Mouse (Mus musculus) spleen, adult 2 months (tissue): ENCODE measurements at regions not wholly inside any gene's neighbourhood (a gene's known extent, or its start where the extent isn't known, plus 50 kb on each side); places are given as distances from the start of the nearest gene placed in this dataset.

Source experiments
- CTCF ChIP-seq: fragments of 200-500 bp; IDR thresholded peaks from 2 replicates; pipeline ENCODE4 v1.5.1; 2011; ENCODE audit warnings: mild to moderate bottlenecking, inconsistent platforms; ENCODE audit not compliant: insufficient read depth, insufficient read length, insufficient replicate concordance; ENCODE audit errors: extremely low read depth
- POLR2A ChIP-seq: fragments of 200-500 bp; IDR thresholded peaks from 2 replicates; pipeline ENCODE4 v1.6.1; 2011; ENCODE audit warnings: low read depth, low read length, inconsistent platforms

- TF ChIP-seq POLR2A, result no peak
- no peak for TF ChIP-seq CTCF
Observed at GRCm38 (mm10) chr4:56070664-56071334, 538.5 kb upstream of the Klf4 start.
